Mouse (Mus musculus): ENCODE data around the gene Zfp750.

Gene Zfp750

GRCm38 (mm10) chr11:121475699-121476415 is 43.3 kb downstream of the Zfp750 start:
- peak; percentile 64 for DNase-seq (ENCODE audit: low read depth, low spot score)

GRCm38 (mm10) chr11:121474831-121475230 is 44.3 kb downstream of the Zfp750 start:
- DNase-seq (ENCODE audit: low read depth, low spot score): no peak

GRCm38 (mm10) chr11:121467408-121467807 is 51.7 kb downstream of the Zfp750 start:
- DNase-seq (ENCODE audit: low read depth, low spot score): no peak
